Mouse (Mus musculus): ENCODE measurements around the gene Fut2.

Fut2 gene

DNA sequence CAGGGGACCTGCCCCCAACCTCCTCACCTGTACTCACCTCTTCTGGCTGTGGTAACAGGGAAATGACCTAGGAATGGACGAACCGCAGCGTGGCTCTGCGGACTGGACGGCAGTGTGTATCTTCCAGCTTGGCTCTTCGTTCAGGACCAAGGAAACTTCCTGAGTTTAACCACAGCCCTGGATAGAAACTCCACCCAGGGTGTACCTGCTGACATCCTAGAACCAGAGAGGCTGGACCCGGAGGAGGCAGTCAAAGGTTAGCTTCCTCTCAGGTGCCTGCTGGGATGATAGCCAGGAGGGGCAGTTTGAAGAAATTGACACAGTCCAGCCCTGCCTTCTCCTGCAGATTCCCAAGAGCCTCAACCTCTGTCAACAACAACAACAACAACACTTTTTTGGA, at the start of gene Fut2:
TSS of gene Fut2 (minus strand) at position 234 of the 400 bp plus-strand sequence.
- DNase-seq (ENCODE audit: low read depth, low spot score): no peak

DNA sequence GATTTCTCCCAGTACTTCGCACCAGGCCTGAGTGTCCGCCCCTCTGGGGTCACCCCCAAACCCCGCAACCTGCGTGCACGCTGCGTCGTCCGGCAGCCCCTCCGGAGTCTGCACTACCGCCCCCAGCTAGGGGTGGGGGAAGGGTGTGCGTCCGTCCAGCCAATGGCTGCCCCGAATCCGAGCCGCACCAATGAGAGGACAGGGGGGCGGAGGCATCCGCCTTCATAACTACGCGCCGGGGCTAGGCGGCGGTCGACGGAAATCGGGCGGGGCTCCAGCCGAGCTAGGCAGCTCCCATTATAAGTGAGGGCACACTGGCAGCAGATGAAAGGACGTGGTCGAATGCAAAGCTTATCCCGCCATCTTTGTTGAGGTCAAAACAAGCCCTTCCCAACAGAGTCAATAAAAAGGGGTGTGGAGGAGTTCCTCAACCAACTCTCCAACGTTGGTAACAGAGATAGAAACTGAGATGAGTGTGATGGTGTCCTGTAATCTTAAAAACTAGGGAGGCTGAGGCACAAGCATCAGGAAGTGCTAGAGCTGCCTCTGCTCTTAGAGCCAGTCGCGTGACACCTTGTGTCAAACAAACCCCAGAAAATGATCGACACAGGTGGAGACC, 49.0 kb upstream of the Fut2 start, which contains the start of gene Rpl18:
TSS of gene Rpl18 (plus strand) at position 368 of the 619 bp plus-strand sequence.
- DNase-seq (ENCODE audit: low read depth, low spot score): peak; percentile 98

GRCm38 (mm10) chr7:45714630-45715089, 48.5 kb upstream of the Fut2 start:
- no peak for DNase-seq (ENCODE audit: low read depth, low spot score)

GRCm38 (mm10) chr7:45713881-45714520, 47.8 kb upstream of the Fut2 start:
- no peak for DNase-seq (ENCODE audit: low read depth, low spot score)

DNA sequence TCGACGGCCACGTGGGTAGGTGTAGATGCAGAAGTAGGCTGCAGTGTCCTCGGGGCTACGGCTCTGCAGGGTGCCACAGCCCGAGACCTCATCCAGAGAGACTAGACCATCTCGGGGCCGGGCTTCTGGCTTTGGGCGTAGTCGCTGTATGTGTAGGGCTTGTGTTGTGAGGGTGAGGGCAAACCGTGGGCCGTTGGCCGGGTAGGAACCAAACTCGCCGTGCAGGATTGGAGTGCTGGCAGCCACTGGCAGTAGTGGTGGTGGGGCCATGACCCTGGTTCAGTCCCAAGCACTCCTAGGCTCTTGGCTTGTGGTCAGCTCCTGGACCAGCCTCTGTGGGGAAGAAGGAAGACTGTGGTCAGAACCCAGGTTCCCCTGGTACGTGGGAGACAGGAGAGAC, 47.2 kb upstream of the Fut2 start:
- DNase-seq (ENCODE audit: low read depth, low spot score): no peak

DNA sequence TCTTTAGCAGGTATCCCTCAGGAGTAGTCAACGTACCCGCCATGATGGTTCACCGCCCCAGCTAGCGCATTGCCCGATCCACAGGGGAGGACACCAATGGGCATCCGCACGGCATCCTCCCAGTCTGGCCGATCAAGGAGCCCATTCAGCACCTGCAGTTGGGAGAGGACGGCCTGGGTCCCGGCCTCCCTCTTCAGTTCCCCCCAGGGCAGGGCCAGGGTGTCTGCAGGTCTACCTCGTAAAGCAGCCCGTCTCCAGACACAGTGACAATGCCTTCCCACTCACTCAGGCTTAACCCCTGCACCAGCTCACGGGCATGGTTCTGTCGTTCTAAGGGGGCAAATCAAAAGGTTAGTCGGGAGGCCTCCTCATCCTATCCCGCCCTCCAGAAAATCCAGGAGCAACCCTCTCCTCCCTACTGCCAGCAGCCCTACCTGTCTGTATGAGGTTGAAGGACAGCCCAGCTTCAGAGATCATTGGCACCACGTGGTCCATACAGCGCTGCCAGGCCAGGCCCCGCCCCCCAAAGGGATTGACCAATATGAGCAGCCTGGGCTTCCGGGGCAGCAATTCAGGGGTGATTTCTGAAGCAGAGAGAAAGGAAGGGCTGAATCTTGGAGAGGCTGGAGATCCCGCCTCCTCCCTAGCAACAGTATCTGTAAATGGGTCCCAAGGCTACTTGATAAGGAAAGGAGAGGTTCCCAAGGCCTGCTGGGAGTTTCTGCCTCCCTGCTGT, 46.0 kb upstream of the Fut2 start:
- DNase-seq (ENCODE audit: low read depth, low spot score): no peak

- DNase-seq (ENCODE audit: low read depth, low spot score): no peak
Observed at GRCm38 (mm10) chr7:45711316-45712021, 45.3 kb upstream of the Fut2 start.

DNA sequence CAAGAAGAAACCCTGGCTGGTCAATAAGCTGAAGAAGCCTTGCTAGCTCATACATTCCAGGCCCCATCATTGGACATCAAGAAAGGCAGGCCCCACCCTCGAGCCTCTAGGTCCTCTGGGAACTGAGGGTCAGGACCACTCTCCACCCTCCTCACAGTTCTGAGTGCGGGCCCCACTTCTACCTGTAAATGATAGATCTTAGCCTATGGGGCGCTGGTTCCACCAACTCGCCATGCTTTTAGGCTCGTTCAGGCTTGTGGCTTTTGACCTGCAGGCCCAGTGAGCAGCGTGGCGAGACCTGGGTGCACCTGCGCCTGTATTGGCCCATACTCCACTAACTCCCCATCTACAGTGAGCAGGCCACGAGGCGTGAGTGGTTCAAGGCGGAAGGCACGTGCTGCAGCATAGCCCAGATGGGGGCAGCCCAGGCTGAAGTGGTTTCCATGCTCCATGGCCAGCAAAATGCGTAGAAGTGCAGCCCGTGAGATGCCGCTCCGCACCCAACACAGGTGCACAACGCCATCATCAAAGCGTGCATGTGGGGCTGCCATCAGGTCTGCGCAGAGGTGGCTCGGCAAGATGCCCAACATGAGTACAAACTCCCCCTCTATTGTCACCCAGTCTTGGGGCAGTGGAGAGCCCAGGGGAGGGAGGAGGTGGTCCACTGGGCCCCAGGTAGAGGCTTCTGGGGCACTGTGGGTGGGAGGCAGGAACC, 44.4 kb upstream of the Fut2 start:
- no peak for DNase-seq (ENCODE audit: low read depth, low spot score)

DNA sequence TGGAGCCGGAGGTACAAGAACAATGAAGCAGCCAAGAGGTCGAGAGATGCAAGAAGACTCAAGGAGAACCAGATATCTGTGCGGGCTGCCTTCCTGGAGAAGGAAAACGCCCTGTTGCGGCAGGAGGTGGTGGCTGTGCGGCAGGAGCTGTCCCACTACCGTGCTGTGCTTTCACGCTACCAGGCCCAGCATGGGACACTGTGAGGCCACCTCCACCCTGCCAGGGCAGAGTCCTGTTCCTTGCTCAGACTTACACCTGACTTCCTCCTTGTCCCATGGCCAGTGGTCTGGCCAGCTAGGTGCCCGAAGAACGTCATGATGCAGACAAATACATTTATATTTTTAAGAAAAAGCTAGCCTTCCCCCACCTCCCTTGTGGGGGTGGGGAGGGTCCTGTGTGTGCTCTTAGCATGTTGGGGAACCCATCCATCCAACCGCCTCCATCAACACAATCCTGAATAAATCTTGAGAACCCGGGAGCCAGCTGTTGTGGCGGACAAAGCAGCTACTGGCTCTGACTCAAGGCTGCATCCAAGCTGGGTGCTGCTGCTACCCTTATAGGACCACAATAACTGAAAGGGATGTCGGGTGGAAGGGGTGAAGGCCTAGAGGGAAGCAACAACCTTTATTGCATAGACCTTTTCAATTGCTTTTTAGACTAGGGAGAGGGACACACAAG, 43.6 kb upstream of the Fut2 start:
- no peak for DNase-seq (ENCODE audit: low read depth, low spot score)

DNA sequence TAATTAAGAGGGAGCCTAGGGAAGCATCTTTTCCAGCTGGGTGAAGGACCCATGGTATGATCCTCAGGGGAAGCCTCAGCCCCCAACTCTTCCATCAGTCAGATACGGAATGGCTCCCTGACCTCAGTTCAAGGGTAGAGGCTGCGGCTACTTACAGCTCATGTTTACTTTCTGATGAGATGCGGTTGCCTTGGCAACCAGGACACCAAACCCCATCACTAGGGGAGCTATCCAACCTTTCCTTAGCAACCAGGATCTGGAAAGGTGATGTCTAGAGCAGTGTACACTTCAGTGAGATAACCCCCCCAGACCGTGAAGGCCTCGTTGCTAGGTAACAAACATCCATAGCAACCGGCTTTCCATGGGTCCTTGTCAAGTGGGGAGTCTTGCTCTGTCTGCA, 42.8 kb upstream of the Fut2 start:
- peak; percentile 39 for DNase-seq (ENCODE audit: low read depth, low spot score)

DNA sequence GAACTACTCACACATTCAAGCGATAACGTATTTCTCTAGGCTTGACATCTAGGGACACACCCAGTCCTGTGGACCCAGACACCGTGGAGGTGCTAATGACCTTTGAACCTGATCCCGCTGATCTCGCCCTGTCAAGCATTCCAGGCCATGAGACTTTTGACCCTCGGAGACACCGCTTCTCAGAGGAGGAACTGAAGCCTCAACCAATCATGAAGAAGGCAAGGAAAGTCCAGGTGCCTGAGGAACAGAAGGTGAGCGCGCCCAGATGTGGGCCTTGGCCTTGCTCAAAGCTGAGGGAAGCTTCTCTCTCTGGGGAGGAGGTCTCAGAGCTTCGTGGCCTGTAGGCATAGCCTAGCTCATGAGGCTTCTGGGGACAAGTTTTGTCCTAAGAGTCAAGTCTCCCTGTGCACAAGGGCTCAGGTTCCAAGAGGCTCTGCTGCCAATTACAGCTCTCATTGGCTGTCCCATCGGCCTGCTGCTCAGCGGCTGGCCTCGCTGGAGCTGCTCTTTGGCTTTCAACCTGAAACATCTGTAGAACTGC, 42.1 kb upstream of the Fut2 start:
- no peak for DNase-seq (ENCODE audit: low read depth, low spot score)

DNA sequence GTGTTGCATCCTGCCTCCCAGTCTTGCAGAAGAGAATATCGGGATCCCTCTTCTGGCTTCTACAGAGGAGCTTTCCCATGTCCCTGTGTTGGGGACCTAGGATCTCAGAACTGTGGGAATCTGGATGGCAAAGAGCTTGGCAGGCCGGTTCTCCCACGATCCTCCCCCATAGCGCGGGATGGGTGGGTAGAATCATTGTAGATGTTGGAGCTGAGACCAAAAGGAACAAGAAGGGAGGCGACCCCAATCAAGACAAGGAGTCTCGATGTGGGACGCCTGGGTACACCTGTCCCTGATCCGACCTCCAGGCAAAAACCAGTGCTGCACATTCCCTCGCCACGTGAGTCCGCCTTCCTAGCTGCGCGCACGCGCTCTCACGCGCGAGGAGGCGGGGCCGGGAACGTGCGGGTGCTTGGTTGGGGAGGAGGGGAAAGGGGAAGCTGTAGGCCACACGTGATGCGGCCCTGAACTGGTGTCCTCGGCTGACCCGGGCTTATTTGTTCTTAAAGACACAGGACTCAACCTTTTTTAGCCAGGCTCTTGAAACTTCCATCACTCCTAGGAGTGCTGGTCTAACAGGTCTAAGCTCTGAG, 41.3 kb upstream of the Fut2 start:
- peak; percentile 94 for DNase-seq (ENCODE audit: low read depth, low spot score)

DNA sequence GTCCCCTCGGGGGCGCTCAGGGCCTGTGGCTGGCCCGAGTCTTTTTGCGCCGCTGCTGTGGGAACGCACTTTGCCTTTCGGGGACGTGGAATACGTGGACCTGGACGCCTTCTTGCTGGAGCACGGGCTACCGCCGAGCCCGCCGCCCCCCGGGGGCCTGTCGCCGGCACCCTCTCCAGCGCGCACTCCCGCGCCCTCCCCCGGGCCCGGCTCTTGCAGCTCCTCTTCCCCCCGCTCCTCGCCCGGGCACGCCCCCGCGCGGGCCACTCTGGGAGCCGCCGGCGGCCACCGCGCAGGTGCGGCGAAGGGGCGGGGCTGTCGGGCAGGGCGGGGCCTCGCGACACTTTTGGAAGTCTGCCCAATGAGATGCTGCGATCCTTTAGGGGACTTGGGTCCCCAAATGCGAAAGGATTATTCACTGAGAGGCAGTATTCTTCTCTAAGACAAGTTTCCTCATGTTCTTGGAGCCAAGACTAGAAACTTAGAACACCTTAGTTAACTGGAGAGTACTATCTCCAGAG, 40.6 kb upstream of the Fut2 start:
- DNase-seq (ENCODE audit: low read depth, low spot score): peak; percentile 93

- peak; percentile 60 for DNase-seq (ENCODE audit: low read depth, low spot score)
Observed at GRCm38 (mm10) chr7:45705873-45706281, 39.7 kb upstream of the Fut2 start.

DNA sequence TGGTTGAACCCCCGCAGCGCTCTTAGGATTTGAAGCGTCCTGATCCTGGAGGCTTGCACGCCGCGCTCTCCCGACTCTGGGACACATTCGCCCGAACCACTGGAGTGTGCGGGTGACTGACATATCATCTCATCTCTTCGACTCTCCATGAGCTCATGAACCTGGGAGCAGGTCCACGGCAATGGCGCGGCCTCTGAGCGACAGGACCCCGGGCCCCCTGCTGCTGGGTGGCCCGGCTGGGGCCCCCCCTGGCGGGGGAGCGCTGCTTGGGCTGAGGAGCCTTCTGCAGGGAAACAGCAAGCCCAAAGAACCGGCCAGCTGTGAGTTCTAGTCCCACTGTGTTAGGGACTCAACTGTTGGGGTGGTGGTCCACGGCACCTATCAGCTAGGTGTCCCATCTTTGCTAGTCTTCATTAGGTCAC, 39.3 kb upstream of the Fut2 start:
- DNase-seq (ENCODE audit: low read depth, low spot score): peak; percentile 60

DNA sequence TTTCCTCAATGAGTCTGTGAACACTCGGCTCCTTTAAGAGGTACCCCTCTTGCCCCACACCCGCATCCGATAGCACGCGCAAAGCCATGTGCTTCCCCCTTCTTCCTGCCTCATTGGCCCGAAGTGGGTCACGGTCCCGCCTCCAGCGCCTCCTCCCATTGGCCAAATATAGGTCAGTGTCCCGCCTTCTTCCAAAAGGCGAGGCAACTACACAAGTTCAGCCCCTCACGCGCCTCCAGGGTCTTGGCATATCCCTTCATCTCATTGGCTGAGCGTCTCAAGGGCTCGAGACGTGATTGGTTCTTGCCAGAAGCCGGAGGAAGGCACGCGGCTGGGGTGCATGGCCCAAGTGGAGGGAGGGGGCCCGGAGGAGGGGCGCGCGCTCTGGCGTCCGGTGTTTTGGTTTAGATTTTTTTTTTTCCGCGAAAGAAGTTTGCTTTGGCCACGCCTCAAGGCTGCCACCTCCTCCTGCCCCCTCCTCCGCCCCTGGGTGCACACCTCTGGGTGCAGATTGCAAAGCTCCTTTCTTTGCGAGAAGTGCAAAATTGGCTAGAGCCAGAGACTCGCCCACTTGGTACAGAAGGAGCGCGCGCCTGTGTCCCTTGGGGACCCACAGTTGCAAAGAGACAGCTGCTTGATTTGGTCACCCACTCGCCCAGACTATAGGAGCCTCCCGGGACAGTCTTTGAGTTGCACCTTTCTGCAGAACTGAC, 38.7 kb upstream of the Fut2 start, which contains the start of gene Dbp:
TSS of gene Dbp (plus strand) at position 359 of the 713 bp plus-strand sequence.
- DNase-seq (ENCODE audit: low read depth, low spot score): peak; percentile 99

- DNase-seq (ENCODE audit: low read depth, low spot score): peak; percentile 85
Observed at GRCm38 (mm10) chr7:45704046-45704559, 37.9 kb upstream of the Fut2 start.

GRCm38 (mm10) chr7:45703521-45704033, 37.4 kb upstream of the Fut2 start:
- no peak for DNase-seq (ENCODE audit: low read depth, low spot score)
